Mouse (Mus musculus) forebrain, embryonic 10.5 days (tissue): ENCODE measurements around the gene 1520401A03Rik. TPM values are rescaled to one million over a fixed set of nuclear protein-coding genes. Genes with fewer than 3 reads are reported as not detected.
A peak's percentile ranks its signal among the peaks of the same experiment; 100 is the strongest.

Experiments used
- DNase-seq: peaks from one replicate; pipeline ENCODE4 v3.0.0-alpha.2; 2017; ENCODE audit warnings: low spot score; ENCODE audit errors: extremely low spot score
- H3K27ac ChIP-seq: fragments of 300-500 bp; sonication (generic); 2 replicates; pipeline ENCODE4 v1.5.1; 2016; ENCODE audit warnings: mild to moderate bottlenecking
- H3K27me3 ChIP-seq: fragments of 300-500 bp; sonication (generic); 2 replicates; pipeline ENCODE4 v1.6.1; 2016; ENCODE audit warnings: mild to moderate bottlenecking; ENCODE audit not compliant: poor library complexity, severe bottlenecking
- H3K36me3 ChIP-seq: fragments of 300-500 bp; sonication (generic); replicated peaks from 2 replicates; pipeline ENCODE4 v1.6.1; 2016; ENCODE audit warnings: mild to moderate bottlenecking, moderate library complexity
- H3K4me1 ChIP-seq: fragments of 300-500 bp; sonication (generic); 2 replicates; pipeline ENCODE4 v1.6.1; 2016
- H3K4me3 ChIP-seq: fragments of 300-500 bp; sonication (generic); 2 replicates; pipeline ENCODE4 v1.5.1; 2016; ENCODE audit warnings: mild to moderate bottlenecking, moderate library complexity
- H3K9me3 ChIP-seq: fragments of 300-500 bp; sonication (generic); 2 replicates; pipeline ENCODE4 v1.6.1; 2016; ENCODE audit warnings: mild to moderate bottlenecking, moderate library complexity
- WGBS: fragments of 180-500 bp; shearing (Covaris S2); methylation state at CpG from one replicate; pipeline ENCODE4 v1.1.7; 2016; 5-methylcytosine and 5-hydroxymethylcytosine counted together
- polyA plus RNA-seq: library from polyadenylated mRNA; unstranded; fragments of >200 nt; fragmentation: Nextera tagmentation; extraction: Ambion mirVana; gene quantifications from 2 replicates; pipeline ENCODE4 v1.2.1, GENCODE M21; 2016

The 1520401A03Rik gene
- polyA plus RNA-seq, 1 experiment from 2014 or later: 0.06 TPM

DNA sequence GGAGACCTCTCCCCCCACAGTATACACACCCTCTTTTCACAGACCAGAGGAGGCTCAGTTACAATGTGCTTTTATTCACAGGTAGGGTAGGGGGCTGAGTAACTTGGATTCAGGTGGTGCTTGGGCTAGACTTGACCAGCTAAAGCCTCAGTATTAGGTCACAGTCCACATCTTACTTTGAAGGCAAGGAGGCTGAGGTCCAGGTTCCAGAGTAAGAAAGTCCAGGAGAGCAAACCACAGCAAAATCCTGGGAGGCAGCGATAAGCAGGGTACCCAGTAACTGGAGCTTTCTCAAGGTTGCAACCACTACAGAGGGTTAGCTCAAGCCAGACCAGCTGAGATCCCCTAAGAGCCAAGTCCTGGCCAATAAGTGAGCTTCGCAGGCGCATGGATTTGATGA lies 40.1 kb downstream of the 1520401A03Rik start:
- Histone ChIP-seq H3K4me3 (peak overlapping the region; percentile 40), H3K27me3 (peaks cover 75% of the 10 kb centered on the region), H3K9me3 (no peaks in the 10 kb centered on the region), H3K4me1 (peaks cover 45% of the 10 kb centered on the region), H3K27ac (no peak overlapping the region), H3K36me3 (no peaks in the 10 kb centered on the region)
- no peak for DNase-seq
- 62% methylated on average over 3 of the region's 3 CpGs for WGBS

DNA sequence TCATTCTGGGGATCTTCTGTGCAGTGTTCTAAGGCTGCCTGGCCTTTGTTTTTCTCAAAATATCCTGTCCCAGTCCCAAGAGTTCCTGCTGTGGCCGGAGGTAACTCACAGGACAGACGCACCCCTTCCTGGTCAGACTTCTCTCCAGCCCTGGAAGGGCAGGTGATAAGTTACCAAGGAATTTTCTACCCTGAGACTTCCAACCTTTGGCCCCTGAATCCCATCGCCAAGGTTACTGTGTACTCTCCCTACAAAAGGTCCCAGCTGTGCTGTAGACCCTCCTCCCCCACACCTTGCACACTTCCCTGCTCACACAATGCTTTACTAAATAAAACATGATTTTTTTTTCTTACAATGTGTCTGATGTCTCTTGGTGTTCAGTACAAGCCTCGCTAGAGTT lies 40.5 kb downstream of the 1520401A03Rik start:
- Histone ChIP-seq H3K4me1 (peaks cover 50% of the 10 kb centered on the region), H3K36me3 (no peaks in the 10 kb centered on the region), H3K27me3 (peaks cover 78% of the 10 kb centered on the region), H3K27ac (no peak overlapping the region), H3K9me3 (no peaks in the 10 kb centered on the region), H3K4me3 (0 out of 2 replicates have a peak overlapping the region, but pooled peaks have one; percentile 1)
- 71% methylated on average over 4 of the region's 4 CpGs for WGBS
- no peak for DNase-seq

DNA sequence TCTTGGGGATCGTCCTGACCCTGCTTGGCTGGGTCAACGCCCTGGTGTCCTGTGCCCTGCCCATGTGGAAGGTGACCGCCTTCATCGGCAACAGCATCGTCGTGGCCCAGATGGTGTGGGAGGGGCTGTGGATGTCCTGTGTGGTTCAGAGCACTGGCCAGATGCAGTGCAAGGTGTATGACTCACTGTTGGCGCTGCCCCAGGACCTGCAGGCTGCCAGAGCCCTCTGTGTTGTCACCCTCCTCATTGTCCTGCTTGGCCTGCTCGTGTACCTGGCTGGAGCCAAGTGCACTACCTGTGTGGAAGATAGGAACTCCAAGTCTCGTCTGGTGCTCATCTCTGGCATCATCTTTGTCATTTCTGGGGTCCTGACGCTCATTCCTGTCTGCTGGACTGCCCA lies 41.5 kb downstream of the 1520401A03Rik start:
- Histone ChIP-seq H3K4me1 (peaks cover 60% of the 10 kb centered on the region), H3K9me3 (no peaks in the 10 kb centered on the region), H3K27ac (no peak overlapping the region), H3K36me3 (no peaks in the 10 kb centered on the region), H3K4me3 (no peak overlapping the region), H3K27me3 (peaks cover 88% of the 10 kb centered on the region)
- DNase-seq: no peak
- 80% methylated on average over 10 of the region's 10 CpGs for WGBS

DNA sequence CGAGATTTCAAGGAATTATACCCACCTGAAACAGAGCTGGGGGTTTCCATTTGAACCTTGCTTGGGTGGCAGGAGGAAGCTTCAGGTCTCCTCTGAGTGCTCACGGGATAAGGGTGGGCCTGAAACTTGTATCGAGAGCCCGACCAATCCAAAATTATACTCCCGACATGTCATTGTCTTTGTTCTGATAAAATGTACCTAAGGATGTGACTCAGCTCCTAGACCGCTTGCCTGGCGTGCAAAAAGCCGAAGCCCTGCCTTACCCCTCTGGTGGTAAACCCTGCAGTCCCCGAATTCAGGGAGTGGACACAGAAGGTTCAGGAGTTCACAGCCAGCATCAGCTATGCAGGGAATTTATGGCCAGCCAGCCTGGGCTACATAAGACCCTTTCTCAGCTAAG lies 42.2 kb downstream of the 1520401A03Rik start:
- Histone ChIP-seq H3K9me3 (no peaks in the 10 kb centered on the region), H3K4me3 (peak overlapping the region; percentile 44), H3K27me3 (peaks cover 96% of the 10 kb centered on the region), H3K4me1 (peaks cover 67% of the 10 kb centered on the region), H3K27ac (no peak overlapping the region), H3K36me3 (no peaks in the 10 kb centered on the region)
- no peak for DNase-seq
- WGBS: 80% methylated on average over 9 of the region's 9 CpGs

DNA sequence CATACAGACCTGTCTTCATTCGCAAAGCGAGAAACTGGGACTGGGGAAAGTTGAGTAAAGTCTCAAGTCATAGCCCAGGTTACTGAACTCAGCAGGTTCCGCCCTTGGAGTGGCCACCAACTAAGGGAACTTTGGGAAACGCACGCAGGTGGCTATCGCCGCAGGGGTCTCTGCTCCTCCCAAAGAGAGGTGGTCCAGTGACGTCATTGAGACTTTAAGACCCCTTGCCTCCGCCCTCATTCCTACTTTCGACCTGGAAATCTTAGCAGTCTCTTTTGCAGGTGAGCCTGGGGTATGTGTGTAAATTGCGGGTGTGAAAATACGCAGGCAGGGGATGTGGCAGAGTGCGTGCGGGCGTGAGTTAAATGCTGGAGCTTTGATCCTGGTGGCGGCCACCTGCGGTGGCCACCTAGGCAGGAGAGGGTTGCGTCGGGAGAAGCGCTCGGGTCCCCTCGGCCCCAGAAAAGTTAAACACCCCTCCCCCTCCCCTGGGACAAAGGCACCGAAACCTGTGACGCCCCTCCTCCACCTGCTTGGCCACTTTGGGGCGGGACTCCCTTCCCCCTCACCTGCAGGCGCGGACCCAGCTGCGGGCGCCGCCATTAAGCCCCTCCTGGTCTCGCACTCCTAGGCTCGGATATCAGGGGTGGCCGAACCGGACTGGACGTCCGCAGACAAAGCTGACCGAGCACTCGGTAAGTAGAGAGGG lies 43.3 kb downstream of the 1520401A03Rik start, which contains the start of gene Cldn6:
Gene Cldn6 (plus strand): TSS at position 123 of the 709 bp plus-strand sequence.
- Histone ChIP-seq H3K36me3 (no peaks in the 10 kb centered on the region), H3K9me3 (no peaks in the 10 kb centered on the region), H3K27me3 (peaks cover 99% of the 10 kb centered on the region), H3K27ac (peak within 1 kb of the TSS; percentile 32; the same call in 1 of the 2 replicates), H3K4me3 (peak within 1 kb of the TSS; percentile 44), H3K4me1 (peaks cover 71% of the 10 kb centered on the region)
- DNase-seq: no peak
- WGBS: 1% methylated on average over 38 of the region's 38 CpGs

DNA sequence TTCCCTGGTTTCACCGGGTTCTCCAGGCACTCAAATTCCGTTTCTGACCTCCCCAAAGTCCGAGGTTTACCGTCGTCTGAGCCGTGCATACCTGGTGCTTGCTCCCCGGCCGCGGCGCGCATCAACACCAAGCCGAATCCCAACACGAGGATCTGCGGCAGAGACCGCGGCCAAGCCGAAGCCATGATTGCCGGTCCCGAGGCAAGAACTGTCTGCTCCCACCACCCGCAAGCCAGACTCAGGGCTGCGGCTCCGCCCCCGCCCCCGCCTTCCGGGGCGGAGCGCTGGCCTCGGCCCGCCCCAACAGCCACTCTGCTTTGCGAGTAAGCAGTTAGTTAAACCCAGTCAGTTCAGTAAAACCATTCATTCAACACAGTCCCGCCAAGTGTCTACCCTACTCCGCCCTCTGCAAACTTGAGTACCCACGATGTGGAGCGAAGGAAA lies 45.3 kb downstream of the 1520401A03Rik start, which contains the start of gene Tnfrsf12a:
Gene Tnfrsf12a (minus strand): TSS at position 233 of the 444 bp plus-strand sequence.
- no peaks in the 10 kb centered on the region for H3K36me3 ChIP-seq
- DNase-seq: peak; percentile 84
- H3K9me3 ChIP-seq: no peaks in the 10 kb centered on the region
- H3K4me1 ChIP-seq: peaks cover 69% of the 10 kb centered on the region
- H3K27me3 ChIP-seq: peaks cover 81% of the 10 kb centered on the region
- under 1% methylated on average over 34 of the region's 34 CpGs for WGBS
- peak within 1 kb of the TSS; percentile 67 for H3K27ac ChIP-seq
- H3K4me3 ChIP-seq: peak within 1 kb of the TSS; percentile 65

DNA sequence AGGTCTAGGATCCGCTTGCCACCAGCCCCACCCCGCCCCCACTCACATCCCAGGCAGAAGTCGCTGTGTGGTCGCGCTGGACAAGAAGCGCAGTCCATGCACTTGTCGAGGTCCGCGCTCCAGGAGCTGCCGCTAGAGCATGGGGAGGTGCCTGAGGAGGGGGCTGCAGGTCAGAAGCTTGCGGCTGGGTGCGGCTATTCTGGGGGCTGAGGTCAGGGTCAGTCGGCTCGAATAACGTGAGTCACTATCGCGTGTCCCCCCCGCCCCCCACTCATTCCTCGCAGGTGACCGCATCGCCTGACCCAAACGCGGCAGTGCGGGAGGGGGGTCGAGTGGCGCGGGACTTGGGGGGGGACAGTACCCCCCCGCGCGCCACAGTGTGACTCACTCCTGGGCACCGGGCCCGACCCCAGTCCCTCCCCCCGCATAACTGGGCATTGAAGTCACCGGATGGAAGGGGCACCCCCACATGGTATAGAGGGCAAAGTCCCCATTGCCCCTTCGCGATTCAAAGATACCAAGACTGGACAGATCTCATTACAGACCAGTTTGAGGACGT lies 46.0 kb downstream of the 1520401A03Rik start:
- Histone ChIP-seq H3K4me3 (peak overlapping the region; percentile 65), H3K27ac (peak overlapping the region; percentile 67), H3K27me3 (peaks cover 74% of the 10 kb centered on the region), H3K4me1 (peaks cover 66% of the 10 kb centered on the region), H3K36me3 (no peaks in the 10 kb centered on the region), H3K9me3 (no peaks in the 10 kb centered on the region)
- DNase-seq: peak; percentile 46
- WGBS: under 1% methylated on average over 37 of the region's 37 CpGs

DNA sequence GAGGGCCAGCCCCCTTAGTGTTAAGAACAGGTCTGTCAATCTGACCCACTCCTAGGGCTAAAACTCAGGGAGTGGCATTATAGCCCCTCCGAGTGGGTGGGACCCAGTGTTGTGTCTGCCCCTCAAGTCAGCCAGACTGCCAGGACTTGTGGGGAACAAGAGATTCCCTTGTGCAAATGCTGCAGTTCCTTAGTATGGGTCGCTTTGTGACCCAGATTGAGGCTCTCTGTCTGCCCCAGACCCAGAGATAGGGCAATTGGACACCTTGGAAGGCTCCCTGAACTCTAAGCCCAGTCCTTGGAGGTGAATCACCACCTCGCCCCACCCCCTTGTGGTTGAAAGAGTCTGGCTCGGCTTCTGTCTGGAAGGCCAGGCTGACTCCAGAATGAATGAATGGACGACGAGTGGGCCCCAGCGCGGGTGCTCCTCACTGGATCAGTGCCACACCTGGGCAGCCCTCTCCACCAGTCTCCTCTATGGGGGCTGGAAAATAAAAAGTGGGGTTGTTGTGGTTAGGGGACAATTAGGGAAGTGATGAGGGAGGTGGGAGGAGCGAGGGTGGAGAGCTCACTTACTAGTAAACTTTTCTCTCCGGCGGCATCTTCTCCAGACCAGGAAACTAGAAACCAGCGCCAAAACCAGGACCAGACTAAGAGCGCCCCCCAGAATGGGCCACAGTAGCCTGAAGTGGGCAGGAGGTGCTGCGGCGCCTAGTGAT lies 46.9 kb downstream of the 1520401A03Rik start:
- peaks cover 1% of the 10 kb centered on the region for H3K36me3 ChIP-seq
- H3K4me3 ChIP-seq: peak overlapping the region; percentile 65
- peaks cover 66% of the 10 kb centered on the region for H3K27me3 ChIP-seq
- peaks cover 62% of the 10 kb centered on the region for H3K4me1 ChIP-seq
- WGBS: 9% methylated on average over 15 of the region's 15 CpGs
- H3K9me3 ChIP-seq: no peaks in the 10 kb centered on the region
- no peak for DNase-seq
- H3K27ac ChIP-seq: peak overlapping the region; percentile 67

DNA sequence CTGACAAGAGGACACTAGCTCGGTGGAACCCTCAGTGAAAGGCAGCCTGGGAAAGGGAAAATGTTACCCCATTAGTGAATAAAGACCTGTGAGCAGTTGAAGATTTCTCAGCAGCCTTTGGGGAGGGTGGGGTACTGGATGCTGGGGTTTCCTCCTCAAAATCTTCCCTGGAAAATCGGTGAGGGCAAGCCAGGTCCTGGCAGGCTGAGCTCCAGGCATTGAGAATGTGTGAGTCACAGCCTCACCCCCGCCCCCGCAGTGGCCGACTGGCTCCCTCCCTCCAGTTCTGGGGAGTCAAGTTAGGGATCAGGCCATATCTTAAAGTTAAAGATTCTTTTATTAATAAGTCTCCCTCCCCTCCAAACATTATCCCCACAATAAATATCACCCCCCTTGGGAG lies 47.5 kb downstream of the 1520401A03Rik start:
- WGBS: 44% methylated on average over 5 of the region's 5 CpGs
- H3K27ac ChIP-seq: no peak overlapping the region
- peaks cover 7% of the 10 kb centered on the region for H3K36me3 ChIP-seq
- peak overlapping the region; percentile 68; the same call in 1 of the 2 replicates for H3K4me3 ChIP-seq
- no peak for DNase-seq
- no peaks in the 10 kb centered on the region for H3K9me3 ChIP-seq
- H3K27me3 ChIP-seq: peaks cover 60% of the 10 kb centered on the region
- H3K4me1 ChIP-seq: peaks cover 62% of the 10 kb centered on the region

DNA sequence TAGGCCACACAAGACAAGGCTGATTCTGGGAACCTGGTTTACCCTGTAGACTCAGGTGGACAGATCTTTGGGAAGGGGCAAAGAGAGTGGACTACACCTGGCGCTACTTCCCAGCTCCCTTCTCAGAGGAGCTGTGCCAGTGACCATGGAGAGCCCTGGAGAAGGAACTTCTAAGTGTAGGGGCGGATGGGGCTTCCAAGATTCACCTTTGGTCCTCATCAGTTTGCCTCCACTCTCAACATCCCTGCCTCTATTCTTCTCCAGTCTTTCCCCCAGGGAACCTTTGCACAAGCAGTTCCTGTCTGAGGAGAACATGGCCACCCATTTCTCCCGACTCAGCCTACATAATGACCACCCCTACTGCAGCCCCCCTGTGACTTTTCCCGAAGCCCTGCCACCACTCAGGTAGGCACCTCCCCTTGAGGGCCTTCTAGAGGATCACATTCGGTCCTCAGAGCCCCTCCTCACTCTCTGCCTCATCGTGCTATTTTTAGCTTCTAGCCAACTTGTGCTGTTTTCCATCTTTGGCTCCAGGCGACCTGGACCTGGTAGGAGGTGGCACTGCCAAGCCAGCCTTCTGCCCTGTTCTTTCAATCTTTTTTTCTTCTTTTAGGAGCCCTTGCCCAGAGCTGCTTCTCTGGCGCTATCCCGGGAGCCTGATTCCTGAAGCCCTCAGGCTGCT lies 48.2 kb downstream of the 1520401A03Rik start:
- peaks cover 53% of the 10 kb centered on the region for H3K27me3 ChIP-seq
- H3K36me3 ChIP-seq: peaks cover 14% of the 10 kb centered on the region
- H3K27ac ChIP-seq: peak overlapping the region; percentile 93
- H3K4me1 ChIP-seq: peaks cover 58% of the 10 kb centered on the region
- peak overlapping the region; percentile 68 for H3K4me3 ChIP-seq
- no peak for DNase-seq
- 49% methylated on average over 9 of the region's 9 CpGs for WGBS
- no peaks in the 10 kb centered on the region for H3K9me3 ChIP-seq

DNA sequence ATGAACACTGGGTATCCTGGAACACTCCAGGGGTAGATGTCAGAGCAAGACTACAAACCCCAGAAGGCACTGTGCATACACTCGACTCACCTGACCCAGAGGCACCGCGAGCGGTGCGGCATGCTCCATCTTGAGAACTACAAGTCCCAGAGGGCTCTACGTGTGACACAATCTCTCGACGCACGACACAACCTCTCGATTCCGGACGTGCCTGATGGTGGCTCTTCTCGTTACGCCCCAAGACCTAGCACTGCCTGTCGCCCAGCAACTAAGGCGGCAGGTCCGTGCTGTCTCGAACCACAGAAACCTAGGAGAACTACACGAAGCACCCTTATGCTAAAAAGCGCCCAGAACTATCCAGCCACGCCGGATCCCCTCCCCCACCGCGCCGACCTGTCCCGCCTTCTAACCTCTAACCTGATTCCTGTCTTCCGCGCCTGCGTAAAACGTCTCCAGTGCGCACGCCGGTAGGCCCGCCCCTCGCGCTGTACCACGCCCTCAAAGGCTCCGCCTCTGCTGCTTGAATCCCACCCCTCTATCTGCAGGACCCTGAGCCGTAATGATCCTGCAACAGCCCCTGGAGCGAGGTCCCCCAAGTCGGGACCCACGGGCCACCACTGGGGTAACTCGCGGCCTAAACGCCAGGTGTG lies 49.0 kb downstream of the 1520401A03Rik start, which contains the start of the genes Hcfc1r1 and Thoc6:
Gene Hcfc1r1 (plus strand): TSS at position 173 of the 650 bp plus-strand sequence.
Gene Thoc6 (minus strand): TSS at position 459 of the 650 bp plus-strand sequence.
- Histone ChIP-seq H3K36me3 (peaks cover 23% of the 10 kb centered on the region), H3K4me3 (peak within 1 kb of the TSS; percentile 68), H3K27me3 (peaks cover 44% of the 10 kb centered on the region), H3K9me3 (no peaks in the 10 kb centered on the region), H3K4me1 (peaks cover 53% of the 10 kb centered on the region), H3K27ac (peak within 1 kb of the TSS; percentile 93)
- DNase-seq: peak; percentile 94
- under 1% methylated on average over 45 of the region's 45 CpGs for WGBS

DNA sequence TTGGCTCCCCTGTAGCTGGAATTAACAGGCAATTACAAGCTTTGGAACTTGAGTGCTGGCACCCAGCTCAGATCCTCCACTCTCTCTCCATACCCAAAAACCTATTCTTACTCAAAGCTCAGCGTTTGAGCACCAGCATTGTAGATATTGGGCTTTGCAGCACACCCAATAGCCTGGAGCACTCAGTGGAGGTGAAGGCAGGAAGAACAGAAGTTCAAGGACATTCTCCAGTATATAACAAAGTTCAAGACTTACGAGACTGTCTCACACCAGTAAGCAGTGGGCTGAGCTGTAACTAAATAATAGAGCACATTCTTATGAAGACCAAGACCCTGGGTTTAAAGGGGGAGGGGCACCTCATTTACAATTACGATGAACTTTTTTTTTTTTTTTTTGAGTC lies 49.8 kb downstream of the 1520401A03Rik start:
- peaks cover 36% of the 10 kb centered on the region for H3K27me3 ChIP-seq
- peak overlapping the region; percentile 68 for H3K4me3 ChIP-seq
- peaks cover 52% of the 10 kb centered on the region for H3K4me1 ChIP-seq
- no peak for DNase-seq
- WGBS: 70% methylated on average over 3 of the region's 3 CpGs
- H3K36me3 ChIP-seq: peaks cover 31% of the 10 kb centered on the region
- H3K9me3 ChIP-seq: no peaks in the 10 kb centered on the region
- H3K27ac ChIP-seq: no peak overlapping the region
